Mouse (Mus musculus) liver, adult 2 months (tissue): ENCODE measurements around the gene Dio3. TPM values are rescaled to one million over a fixed set of nuclear protein-coding genes. Genes with fewer than 3 reads are reported as not detected.

Experiments
- DNase-seq: peaks from one replicate; pipeline ENCODE4 v3.0.0-alpha.2; 2011; ENCODE audit warnings: low read depth, low spot score; ENCODE audit errors: extremely low read depth
- H3K27ac ChIP-seq: fragments of 200-500 bp; replicated peaks from 2 replicates; pipeline ENCODE4 v1.5.1; 2012; ENCODE audit warnings: low read depth, mild to moderate bottlenecking, control low read depth, inconsistent platforms, low read length; ENCODE audit not compliant: insufficient read depth
- H3K27me3 ChIP-seq: fragments of 200-500 bp; 2 replicates; pipeline ENCODE4 v1.6.1; 2012; ENCODE audit warnings: mild to moderate bottlenecking, moderate library complexity, low read length, inconsistent platforms; ENCODE audit not compliant: control insufficient read depth, insufficient read depth
- H3K36me3 ChIP-seq: fragments of 200-500 bp; 2 replicates; pipeline ENCODE4 v1.6.1; 2012; ENCODE audit warnings: low read length, inconsistent platforms; ENCODE audit not compliant: control insufficient read depth, insufficient read depth
- H3K4me1 ChIP-seq: fragments of 200-500 bp; 2 replicates; pipeline ENCODE4 v1.6.1; 2011; ENCODE audit warnings: low read length; ENCODE audit not compliant: control insufficient read depth, insufficient read depth
- H3K4me3 ChIP-seq: fragments of 200-500 bp; 2 replicates; pipeline ENCODE4 v1.5.1; 2011; ENCODE audit warnings: low read depth, mild to moderate bottlenecking, control low read depth, low read length, moderate library complexity; ENCODE audit not compliant: insufficient read depth
- H3K79me2 ChIP-seq: fragments of 200-500 bp; 2 replicates; pipeline ENCODE4 v1.6.1; 2012; ENCODE audit warnings: inconsistent platforms, mild to moderate bottlenecking, low read length, moderate library complexity; ENCODE audit not compliant: control insufficient read depth, insufficient read depth
- H3K9ac ChIP-seq: fragments of 200-500 bp; 2 replicates; pipeline ENCODE4 v1.6.1; 2012; ENCODE audit warnings: low read depth, mild to moderate bottlenecking, control low read depth, inconsistent platforms, low read length
- CTCF ChIP-seq: fragments of 200-500 bp; IDR thresholded peaks from 2 replicates; pipeline ENCODE4 v1.5.1; 2011; ENCODE audit warnings: low read depth, low read length, control low read depth
- POLR2A ChIP-seq: fragments of 200-500 bp; IDR thresholded peaks from 2 replicates; pipeline ENCODE4 v1.6.1; 2011; ENCODE audit warnings: low read length, control low read depth; ENCODE audit not compliant: insufficient read depth; ENCODE audit errors: extremely low read depth
- WGBS: fragments of 180-500 bp; shearing (Covaris S2); methylation state at CpG from one replicate; pipeline ENCODE4 v1.1.7; 2018; 5-methylcytosine and 5-hydroxymethylcytosine counted together
- polyA plus RNA-seq: library from polyadenylated mRNA; depleted of rRNA; stranded (reverse); fragments of >200 nt; gene quantifications from 2 replicates; pipeline ENCODE4 v1.2.3, GENCODE M21; 2012
- total RNA-seq: library from RNA; depleted of rRNA; stranded (reverse); fragments of >200 nt; gene quantifications from 2 replicates; pipeline ENCODE4 v1.2.3, GENCODE M21; 2014

Dio3 gene
- total and polyA plus RNA-seq, 2 experiments: 0.09 to 0.13 TPM

GRCm38 (mm10) chr12:110268226-110268625, 10.6 kb upstream of the Dio3 start:
- Histone ChIP-seq H3K4me1 (0 out of 2 replicates have a peak, but pooled peaks cover 2% of the 10 kb centered on the region), H3K27ac (no peak overlapping the region), H3K4me3 (no peak overlapping the region), H3K36me3 (no peaks in the 10 kb centered on the region), H3K79me2 (no peaks in the 10 kb centered on the region), H3K27me3 (no peaks in the 10 kb centered on the region), H3K9ac (no peak overlapping the region)
- peak; percentile 68 for DNase-seq
- 22% methylated on average over 3 of the region's 3 CpGs for WGBS
- TF ChIP-seq POLR2A (no peak), CTCF (no peak)

GRCm38 (mm10) chr12:110269686-110270085, 9.2 kb upstream of the Dio3 start:
- H3K4me3 ChIP-seq: no peak overlapping the region
- TF ChIP-seq CTCF (no peak), POLR2A (no peak)

GRCm38 (mm10) chr12:110276034-110276433, 2.8 kb upstream of the Dio3 start:
- no peaks in the 10 kb centered on the region; the same call in 1 of the 2 replicates for H3K4me1 ChIP-seq
- H3K36me3 ChIP-seq: no peaks in the 10 kb centered on the region
- DNase-seq: no peak
- no peak overlapping the region for H3K9ac ChIP-seq
- no peak overlapping the region for H3K27ac ChIP-seq
- H3K27me3 ChIP-seq: peaks cover 12% of the 10 kb centered on the region; the same call in 1 of the 2 replicates
- 86% methylated on average over 1 of the region's 1 CpGs for WGBS
- H3K79me2 ChIP-seq: no peaks in the 10 kb centered on the region
- no peak overlapping the region for H3K4me3 ChIP-seq
- TF ChIP-seq CTCF (peak; percentile 33; the same call in 1 of the 2 replicates), POLR2A (no peak)

More at GRCm38 (mm10) chr12:110269686-110270085, 9.2 kb upstream of the Dio3 start:
- H3K27me3 ChIP-seq: no peaks in the 10 kb centered on the region
- DNase-seq: no peak
- H3K79me2 ChIP-seq: no peaks in the 10 kb centered on the region
- no peak overlapping the region for H3K9ac ChIP-seq
- 81% methylated on average over 4 of the region's 4 CpGs for WGBS
- H3K4me1 ChIP-seq: 0 out of 2 replicates have a peak, but pooled peaks cover 2% of the 10 kb centered on the region
- no peak overlapping the region for H3K27ac ChIP-seq
- no peaks in the 10 kb centered on the region for H3K36me3 ChIP-seq

GRCm38 (mm10) chr12:110277259-110277964, 1.5 kb upstream of the Dio3 start:
- no peak for DNase-seq
- H3K9ac ChIP-seq: peak overlapping the region; percentile 73
- TF ChIP-seq POLR2A: no peak
- TF ChIP-seq CTCF: no peak
- H3K27ac ChIP-seq: no peak overlapping the region
- no peaks in the 10 kb centered on the region; the same call in 1 of the 2 replicates for H3K4me1 ChIP-seq
- 19% methylated on average over 33 of the region's 33 CpGs for WGBS
- peak overlapping the region; percentile 40; the same call in 1 of the 2 replicates for H3K4me3 ChIP-seq
- peaks cover 12% of the 10 kb centered on the region; the same call in 1 of the 2 replicates for H3K27me3 ChIP-seq
- H3K79me2 ChIP-seq: no peaks in the 10 kb centered on the region
- no peaks in the 10 kb centered on the region for H3K36me3 ChIP-seq

- no peaks in the 10 kb centered on the region; the same call in 1 of the 2 replicates for H3K4me1 ChIP-seq
- peak; percentile 30 for DNase-seq
- no peaks in the 10 kb centered on the region for H3K36me3 ChIP-seq
- TF ChIP-seq POLR2A (no peak), CTCF (peak; percentile 49)
- H3K4me3 ChIP-seq: peak overlapping the region; percentile 40; the same call in 1 of the 2 replicates
- peak overlapping the region; percentile 73 for H3K9ac ChIP-seq
- no peaks in the 10 kb centered on the region for H3K79me2 ChIP-seq
- H3K27ac ChIP-seq: no peak overlapping the region
- WGBS: 1% methylated on average over 45 of the region's 58 CpGs
- H3K27me3 ChIP-seq: peaks cover 12% of the 10 kb centered on the region; the same call in 1 of the 2 replicates
Measured at GRCm38 (mm10) chr12:110277965-110278307, 932 bp upstream of the Dio3 start.

- peaks cover 12% of the 10 kb centered on the region; the same call in 1 of the 2 replicates for H3K27me3 ChIP-seq
- no peak overlapping the region for H3K27ac ChIP-seq
- no peaks in the 10 kb centered on the region; the same call in 1 of the 2 replicates for H3K4me1 ChIP-seq
- H3K4me3 ChIP-seq: no peak overlapping the region
- TF ChIP-seq POLR2A: no peak
- no peak for TF ChIP-seq CTCF
- no peak overlapping the region for H3K9ac ChIP-seq
- no peak for DNase-seq
- no peaks in the 10 kb centered on the region for H3K36me3 ChIP-seq
- H3K79me2 ChIP-seq: no peaks in the 10 kb centered on the region
- WGBS: 3% methylated on average over 22 of the region's 22 CpGs
Measured at GRCm38 (mm10) chr12:110280373-110280772, 1.5 kb downstream of the Dio3 start.
